Mouse (Mus musculus): Measurements from ENCODE around the gene Bicdl2.

The Bicdl2 gene

GRCm38 (mm10) chr17:23660117-23660875 lies at the start of gene Bicdl2:
Gene Bicdl2 (plus strand): TSS chr17:23660506.
- DNase-seq (ENCODE audit: low read depth, low spot score) = no peak

GRCm38 (mm10) chr17:23617087-23617486 lies 43.2 kb upstream of the Bicdl2 start:
- DNase-seq (ENCODE audit: low read depth, low spot score) = no peak

GRCm38 (mm10) chr17:23620351-23620750 lies 40.0 kb upstream of the Bicdl2 start:
- DNase-seq (ENCODE audit: low read depth, low spot score) = no peak

GRCm38 (mm10) chr17:23627813-23628212 lies 32.5 kb upstream of the Bicdl2 start:
- no peak for DNase-seq (ENCODE audit: low read depth, low spot score)

- DNase-seq (ENCODE audit: low read depth, low spot score) = peak; percentile 82
Measured at GRCm38 (mm10) chr17:23630195-23631020, 29.9 kb upstream of the Bicdl2 start.

GRCm38 (mm10) chr17:23631241-23631640 lies 29.1 kb upstream of the Bicdl2 start:
- DNase-seq (ENCODE audit: low read depth, low spot score) = no peak

- peak; percentile 30 for DNase-seq (ENCODE audit: low read depth, low spot score)
Measured at GRCm38 (mm10) chr17:23644613-23645495, 15.5 kb upstream of the Bicdl2 start, which contains the start of gene Mmp25. Gene Mmp25 (minus strand): TSS chr17:23645277.

- no peak for DNase-seq (ENCODE audit: low read depth, low spot score)
Measured at GRCm38 (mm10) chr17:23645894-23646293, 14.4 kb upstream of the Bicdl2 start.

- DNase-seq (ENCODE audit: low read depth, low spot score) = no peak
Measured at GRCm38 (mm10) chr17:23651363-23651762, 8.9 kb upstream of the Bicdl2 start.

GRCm38 (mm10) chr17:23653324-23653723 lies 7.0 kb upstream of the Bicdl2 start:
- no peak for DNase-seq (ENCODE audit: low read depth, low spot score)

GRCm38 (mm10) chr17:23654001-23654400 lies 6.3 kb upstream of the Bicdl2 start:
- no peak for DNase-seq (ENCODE audit: low read depth, low spot score)

- no peak for DNase-seq (ENCODE audit: low read depth, low spot score)
Measured at GRCm38 (mm10) chr17:23654410-23654809, 5.9 kb upstream of the Bicdl2 start.

GRCm38 (mm10) chr17:23658450-23658849 lies 1.9 kb upstream of the Bicdl2 start:
- no peak for DNase-seq (ENCODE audit: low read depth, low spot score)

GRCm38 (mm10) chr17:23660876-23661200 lies 532 bp downstream of the Bicdl2 start:
- no peak for DNase-seq (ENCODE audit: low read depth, low spot score)

- DNase-seq (ENCODE audit: low read depth, low spot score) = no peak
Measured at GRCm38 (mm10) chr17:23661526-23661925, 1.2 kb downstream of the Bicdl2 start.

- DNase-seq (ENCODE audit: low read depth, low spot score) = peak; percentile 68
Measured at GRCm38 (mm10) chr17:23664556-23665021, 4.3 kb downstream of the Bicdl2 start.

- DNase-seq (ENCODE audit: low read depth, low spot score) = no peak
Measured at GRCm38 (mm10) chr17:23665511-23665910, 5.2 kb downstream of the Bicdl2 start.

GRCm38 (mm10) chr17:23670516-23671074 lies 10.3 kb downstream of the Bicdl2 start:
- DNase-seq (ENCODE audit: low read depth, low spot score) = no peak

GRCm38 (mm10) chr17:23671519-23671918 lies 11.2 kb downstream of the Bicdl2 start:
- no peak for DNase-seq (ENCODE audit: low read depth, low spot score)

- no peak for DNase-seq (ENCODE audit: low read depth, low spot score)
Measured at GRCm38 (mm10) chr17:23672761-23673160, 12.5 kb downstream of the Bicdl2 start.

- peak; percentile 94 for DNase-seq (ENCODE audit: low read depth, low spot score)
Measured at GRCm38 (mm10) chr17:23673424-23674073, 13.2 kb downstream of the Bicdl2 start, which contains the start of the genes Hcfc1r1 and Thoc6. Gene Hcfc1r1 (plus strand): TSS chr17:23673596. Gene Thoc6 (minus strand): TSS chr17:23673882.

Data from mesoderm, embryonic 11.5 days (tissue).